Mouse (Mus musculus): ENCODE data around the gene Gm49394. TPM values are rescaled to one million over a fixed set of nuclear protein-coding genes. Genes with fewer than 3 reads are reported as not detected.

Gm49394 gene
- polyA plus RNA-seq (2015; fragmentation: Illumina TruSeq; extraction: RNeasy Lipid Tissue Mini Kit (QIAGEN cat#74804); ENCODE audit: insufficient read depth, low replicate concordance): not detected

DNA sequence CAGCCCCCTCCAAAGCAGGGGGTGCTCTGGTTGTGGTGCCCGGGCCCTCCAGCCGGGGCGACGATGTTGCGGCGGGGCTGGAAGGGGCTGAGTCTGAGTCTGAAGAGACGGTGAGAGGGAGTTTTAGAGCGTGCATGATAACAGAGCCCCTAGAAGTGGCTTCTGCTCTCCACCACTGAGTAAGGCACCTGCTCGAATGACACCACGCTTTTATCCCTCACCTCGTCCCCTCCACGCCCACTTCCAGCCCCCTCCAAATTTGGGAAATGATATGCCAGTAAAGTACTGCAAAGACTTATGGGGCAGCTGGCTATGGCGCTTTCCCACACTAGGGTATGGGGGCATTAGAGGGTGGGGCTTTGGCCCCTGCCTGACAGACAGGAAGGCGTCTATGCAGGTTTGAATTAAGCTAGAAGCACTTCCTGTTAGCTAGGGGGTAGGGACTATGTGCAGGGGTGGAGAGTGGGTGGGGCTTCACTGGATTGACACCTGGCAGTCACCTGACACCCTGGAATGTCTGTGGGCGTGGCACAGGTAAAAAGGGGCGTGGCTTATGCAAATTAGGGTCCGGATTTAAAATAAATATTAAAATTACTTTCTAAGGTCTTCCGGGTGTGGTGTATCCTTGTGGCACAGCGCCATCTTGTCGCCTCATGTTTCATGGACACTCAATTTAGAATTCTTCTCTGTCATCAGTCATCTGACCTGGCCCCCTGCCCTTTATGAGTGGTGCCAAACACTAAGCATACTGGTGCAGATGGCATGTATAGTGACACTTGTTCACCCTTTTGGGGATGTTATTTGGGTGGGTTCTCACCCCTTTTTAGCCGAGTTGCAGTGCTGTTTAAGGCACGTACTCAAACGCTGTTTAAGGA lies at the start of gene Gm49394:
Gm49394 (minus strand) TSS at position 192 of the 875 bp plus-strand sequence.

DNA sequence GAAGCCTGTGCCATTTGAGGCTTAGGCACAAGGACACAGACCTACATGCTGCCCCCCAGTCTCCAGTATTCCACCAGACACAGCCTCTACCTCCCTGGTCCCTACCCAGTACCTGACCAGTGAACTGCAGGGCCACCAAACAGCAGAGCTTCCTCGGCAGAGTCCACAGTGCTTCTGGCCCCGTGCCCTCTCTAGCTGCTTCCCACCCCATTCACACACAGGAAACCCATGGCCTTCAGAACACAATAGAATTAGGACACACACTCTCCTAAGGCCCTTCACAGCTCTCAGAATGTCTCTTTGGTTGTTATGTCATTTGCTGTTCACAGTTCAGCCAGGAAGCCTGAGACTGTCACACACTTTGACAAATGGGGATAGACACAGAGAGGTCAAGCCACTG lies 3.1 kb downstream of the Gm49394 start, which contains the start of gene Igf2:
Igf2 (minus strand) TSS at position 158 of the 400 bp plus-strand sequence.

Other genes starting within 250 kb of the Gm49394 start
- gene Syt8, start 235.1 kb downstream of the Gm49394 start, polyA plus RNA-seq (2015; fragmentation: Illumina TruSeq; extraction: RNeasy Lipid Tissue Mini Kit (QIAGEN cat#74804); ENCODE audit: insufficient read depth, low replicate concordance): 0.32 TPM
- gene Tnni2, start 228.1 kb downstream of the Gm49394 start, polyA plus RNA-seq (2015; fragmentation: Illumina TruSeq; extraction: RNeasy Lipid Tissue Mini Kit (QIAGEN cat#74804); ENCODE audit: insufficient read depth, low replicate concordance): 6.7 TPM
- 677 TPM for gene Lsp1, start 209.1 kb downstream of the Gm49394 start, polyA plus RNA-seq (2015; fragmentation: Illumina TruSeq; extraction: RNeasy Lipid Tissue Mini Kit (QIAGEN cat#74804); ENCODE audit: insufficient read depth, low replicate concordance)
- gene Tnnt3, start 171.1 kb downstream of the Gm49394 start, polyA plus RNA-seq (2015; fragmentation: Illumina TruSeq; extraction: RNeasy Lipid Tissue Mini Kit (QIAGEN cat#74804); ENCODE audit: insufficient read depth, low replicate concordance): 5.0 TPM
- 51.8 TPM for gene Mrpl23, start 137.3 kb downstream of the Gm49394 start, polyA plus RNA-seq (2015; fragmentation: Illumina TruSeq; extraction: RNeasy Lipid Tissue Mini Kit (QIAGEN cat#74804); ENCODE audit: insufficient read depth, low replicate concordance)
- 4.3 TPM for gene Igf2, start 3.1 kb downstream of the Gm49394 start, polyA plus RNA-seq (2015; fragmentation: Illumina TruSeq; extraction: RNeasy Lipid Tissue Mini Kit (QIAGEN cat#74804); ENCODE audit: insufficient read depth, low replicate concordance)
- not detected for gene Ins2, start 73.4 kb upstream of the Gm49394 start, polyA plus RNA-seq (2015; fragmentation: Illumina TruSeq; extraction: RNeasy Lipid Tissue Mini Kit (QIAGEN cat#74804); ENCODE audit: insufficient read depth, low replicate concordance)